Mouse (Mus musculus) intestine, embryonic 14.5 days (tissue): ENCODE measurements at regions not wholly inside any gene's neighbourhood (a gene's known extent, or its start where the extent isn't known, plus 50 kb on each side); places are given as distances from the start of the nearest gene placed in this dataset.

Experiments
- ATAC-seq: fragments of 200-750 bp; cut with Nextera tagmentation; replicated peaks from 2 replicates; pipeline ENCODE4 v1.8.0; 2017; ENCODE audit warnings: low read depth, moderate number of reproducible peaks, moderate TSS enrichment, moderate library complexity; ENCODE audit not compliant: low FRiP score, low TSS enrichment
- DNase-seq: peaks from one replicate; pipeline ENCODE4 v3.0.0-alpha.2; 2018; ENCODE audit warnings: low spot score
- H3K27ac ChIP-seq: fragments of 300-500 bp; sonication (generic); 2 replicates; pipeline ENCODE4 v1.5.1; 2014; ENCODE audit warnings: low read depth, mild to moderate bottlenecking, control low read depth
- H3K27me3 ChIP-seq: fragments of 300-500 bp; sonication (generic); replicated peaks from 2 replicates; pipeline ENCODE4 v1.6.1; 2014; ENCODE audit warnings: low read length, control low read depth; ENCODE audit not compliant: control insufficient read depth, insufficient read depth
- H3K36me3 ChIP-seq: fragments of 300-500 bp; sonication (generic); 2 replicates; pipeline ENCODE4 v1.6.1; 2014; ENCODE audit warnings: low read length, control low read depth; ENCODE audit not compliant: control insufficient read depth, insufficient read depth
- H3K4me1 ChIP-seq: fragments of 300-500 bp; sonication (generic); replicated peaks from 2 replicates; pipeline ENCODE4 v1.6.1; 2014; ENCODE audit warnings: low read length, control low read depth, mixed read lengths; ENCODE audit not compliant: control insufficient read depth, insufficient read depth
- H3K4me2 ChIP-seq: fragments of 300-500 bp; sonication (generic); 2 replicates; pipeline ENCODE4 v1.6.1; 2014; ENCODE audit warnings: low read length
- H3K4me3 ChIP-seq: fragments of 300-500 bp; sonication (generic); 2 replicates; pipeline ENCODE4 v1.5.1; 2014; ENCODE audit warnings: low read depth, low read length, control low read depth, mixed read lengths
- H3K9ac ChIP-seq: fragments of 300-500 bp; sonication (generic); 2 replicates; pipeline ENCODE4 v1.6.1; 2014; ENCODE audit warnings: mild to moderate bottlenecking, low read length
- H3K9me3 ChIP-seq: fragments of 300-500 bp; sonication (generic); 2 replicates; pipeline ENCODE4 v1.6.1; 2016; ENCODE audit warnings: low read length, control low read depth; ENCODE audit not compliant: control insufficient read depth
- WGBS: fragments of 180-500 bp; shearing (Covaris S2); extraction: QIAGEN DNeasy Blood & Tissue Kit; methylation state at CpG from one replicate; pipeline ENCODE4 v1.1.7; 2014; 5-methylcytosine and 5-hydroxymethylcytosine counted together

GRCm38 (mm10) chr9:41914611-41915010 is 209.5 kb downstream of the Sorl1 start:
- Histone ChIP-seq H3K27ac (no peak overlapping the region), H3K36me3 (no peaks in the 10 kb centered on the region), H3K27me3 (no peaks in the 10 kb centered on the region), H3K4me1 (no peaks in the 10 kb centered on the region), H3K9ac (no peak overlapping the region), H3K9me3 (no peaks in the 10 kb centered on the region), H3K4me2 (no peak overlapping the region), H3K4me3 (no peak overlapping the region)
- DNase-seq, result peak; percentile 18
- 95% methylated on average over 6 of the region's 6 CpGs for WGBS
- ATAC-seq, result no peak

GRCm38 (mm10) chr9:41913911-41914310 is 210.2 kb downstream of the Sorl1 start:
- Histone ChIP-seq H3K4me1 (no peaks in the 10 kb centered on the region), H3K27ac (no peak overlapping the region), H3K9me3 (no peaks in the 10 kb centered on the region), H3K36me3 (no peaks in the 10 kb centered on the region), H3K4me2 (no peak overlapping the region), H3K27me3 (no peaks in the 10 kb centered on the region), H3K9ac (no peak overlapping the region), H3K4me3 (no peak overlapping the region)
- peak; percentile 24 for DNase-seq
- WGBS, result 82% methylated on average over 3 of the region's 3 CpGs
- ATAC-seq, result no peak

- 86% methylated on average over 5 of the region's 5 CpGs for WGBS
Measured at GRCm38 (mm10) chr9:41912482-41912881, 211.6 kb downstream of the Sorl1 start.

GRCm38 (mm10) chr9:41900606-41900974 is 223.5 kb downstream of the Sorl1 start:
- no peak for ATAC-seq
- 90% methylated on average over 8 of the region's 8 CpGs for WGBS

More at GRCm38 (mm10) chr9:41912482-41912881, 211.6 kb downstream of the Sorl1 start:
- Histone ChIP-seq H3K36me3 (no peaks in the 10 kb centered on the region), H3K27me3 (no peaks in the 10 kb centered on the region), H3K27ac (no peak overlapping the region), H3K4me1 (no peaks in the 10 kb centered on the region), H3K9me3 (no peaks in the 10 kb centered on the region), H3K4me3 (no peak overlapping the region), H3K9ac (no peak overlapping the region), H3K4me2 (no peak overlapping the region)
- DNase-seq (no peak), ATAC-seq (no peak)

GRCm38 (mm10) chr9:41899766-41900605 is 224.1 kb downstream of the Sorl1 start:
- Histone ChIP-seq H3K4me1 (no peaks in the 10 kb centered on the region), H3K9ac (no peak overlapping the region), H3K27me3 (no peaks in the 10 kb centered on the region), H3K27ac (no peak overlapping the region), H3K4me2 (no peak overlapping the region), H3K4me3 (no peak overlapping the region), H3K36me3 (no peaks in the 10 kb centered on the region), H3K9me3 (no peaks in the 10 kb centered on the region)
- no peak for ATAC-seq
- WGBS, result 59% methylated on average over 11 of the region's 11 CpGs
- DNase-seq, result no peak

More at GRCm38 (mm10) chr9:41900606-41900974, 223.5 kb downstream of the Sorl1 start:
- no peaks in the 10 kb centered on the region for H3K9me3 ChIP-seq
- no peak overlapping the region for H3K9ac ChIP-seq
- H3K4me1 ChIP-seq, result no peaks in the 10 kb centered on the region
- H3K36me3 ChIP-seq, result no peaks in the 10 kb centered on the region
- H3K4me2 ChIP-seq, result no peak overlapping the region
- no peak overlapping the region for H3K27ac ChIP-seq
- H3K27me3 ChIP-seq, result no peaks in the 10 kb centered on the region
- no peak overlapping the region for H3K4me3 ChIP-seq
- DNase-seq, result no peak

- no peak overlapping the region for H3K27ac ChIP-seq
- H3K9ac ChIP-seq, result no peak overlapping the region
- no peak overlapping the region for H3K4me2 ChIP-seq
- ATAC-seq (no peak), DNase-seq (no peak)
- H3K27me3 ChIP-seq, result no peaks in the 10 kb centered on the region
- H3K9me3 ChIP-seq, result no peaks in the 10 kb centered on the region
- 78% methylated on average over 5 of the region's 5 CpGs for WGBS
- H3K4me3 ChIP-seq, result no peak overlapping the region
- peaks cover 14% of the 10 kb centered on the region for H3K4me1 ChIP-seq
- no peaks in the 10 kb centered on the region for H3K36me3 ChIP-seq
Measured at GRCm38 (mm10) chr9:41895106-41895505, 229.0 kb downstream of the Sorl1 start.

GRCm38 (mm10) chr9:41892841-41893240 is 231.3 kb downstream of the Sorl1 start:
- Histone ChIP-seq H3K36me3 (no peaks in the 10 kb centered on the region), H3K9ac (no peak overlapping the region), H3K4me1 (peaks cover 22% of the 10 kb centered on the region), H3K4me3 (no peak overlapping the region), H3K9me3 (no peaks in the 10 kb centered on the region), H3K4me2 (no peak overlapping the region), H3K27me3 (no peaks in the 10 kb centered on the region), H3K27ac (no peak overlapping the region)
- ATAC-seq, result no peak
- no peak for DNase-seq
- 46% methylated on average over 3 of the region's 3 CpGs for WGBS

- ATAC-seq, result no peak
- Histone ChIP-seq H3K27me3 (no peaks in the 10 kb centered on the region), H3K9ac (no peak overlapping the region), H3K4me1 (peaks cover 22% of the 10 kb centered on the region), H3K27ac (peak overlapping the region; percentile 96), H3K9me3 (no peaks in the 10 kb centered on the region), H3K4me2 (peak overlapping the region; percentile 59), H3K4me3 (no peak overlapping the region), H3K36me3 (no peaks in the 10 kb centered on the region)
- 36% methylated on average over 7 of the region's 7 CpGs for WGBS
- DNase-seq, result no peak
Measured at GRCm38 (mm10) chr9:41891206-41891605, 232.9 kb downstream of the Sorl1 start.
